Mouse (Mus musculus): Measurements from ENCODE around the gene Rps28. TPM values are rescaled to one million over a fixed set of nuclear protein-coding genes. Genes with fewer than 3 reads are reported as not detected.
"Not testable (repeated sequence)": the region's sequence is repeated elsewhere in the genome, so short reads cannot be mapped to it uniquely, and the experiment has no call there.

Rps28 gene
- polyA plus RNA-seq, 1 experiment from 2014 or later: 699 TPM

DNA sequence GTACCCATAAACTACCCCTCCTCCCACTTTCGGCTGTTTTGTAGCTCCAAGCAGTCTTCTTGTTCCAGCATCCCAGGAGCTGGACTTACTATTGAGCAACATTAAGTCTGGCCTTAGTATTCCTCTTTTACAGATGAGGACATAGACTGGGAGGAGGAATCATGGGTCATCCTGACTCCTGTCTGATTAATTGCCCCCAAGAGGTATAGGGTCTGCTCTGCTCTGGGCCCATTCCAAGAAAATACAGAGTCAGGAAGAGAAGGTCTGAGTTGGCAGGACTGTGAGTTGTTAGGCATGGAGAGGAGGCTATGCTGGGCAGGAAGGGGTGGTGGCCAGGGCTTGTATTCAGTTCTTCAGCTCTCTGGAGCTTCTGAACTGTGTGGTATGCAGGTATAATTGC is 19.8 kb upstream of the Rps28 start:
- DNase-seq (no peak), ATAC-seq (no peak)
- no peak overlapping the region for H3K27ac ChIP-seq (ENCODE audit: low read depth)
- no peak overlapping the region for H3K4me2 ChIP-seq (ENCODE audit: low read depth, low read length)
- peaks cover under 1% of the 10 kb centered on the region; the same call in 1 of the 2 replicates for H3K36me3 ChIP-seq (replicated peaks; ENCODE audit: insufficient read depth, low read length)
- H3K4me3 ChIP-seq (ENCODE audit: low read depth, low read length): no peak overlapping the region
- H3K4me1 ChIP-seq (ENCODE audit: insufficient read depth): peaks cover 11% of the 10 kb centered on the region
- no peak for TF ChIP-seq EP300 (IDR thresholded peaks at IDR 0.05; ENCODE audit: low read depth)
- no peak for TF ChIP-seq CTCF (IDR thresholded peaks at IDR 0.05; ENCODE audit: low read depth)
- no peaks in the 10 kb centered on the region for H3K27me3 ChIP-seq (ENCODE audit: insufficient read depth, low read length)
- no peak overlapping the region for H3K9ac ChIP-seq (replicated peaks)
- no peaks in the 10 kb centered on the region for H3K9me3 ChIP-seq (ENCODE audit: low read length)
- WGBS (ENCODE audit: insufficient replicate concordance): 53% methylated on average over 1 of the region's 1 CpGs

DNA sequence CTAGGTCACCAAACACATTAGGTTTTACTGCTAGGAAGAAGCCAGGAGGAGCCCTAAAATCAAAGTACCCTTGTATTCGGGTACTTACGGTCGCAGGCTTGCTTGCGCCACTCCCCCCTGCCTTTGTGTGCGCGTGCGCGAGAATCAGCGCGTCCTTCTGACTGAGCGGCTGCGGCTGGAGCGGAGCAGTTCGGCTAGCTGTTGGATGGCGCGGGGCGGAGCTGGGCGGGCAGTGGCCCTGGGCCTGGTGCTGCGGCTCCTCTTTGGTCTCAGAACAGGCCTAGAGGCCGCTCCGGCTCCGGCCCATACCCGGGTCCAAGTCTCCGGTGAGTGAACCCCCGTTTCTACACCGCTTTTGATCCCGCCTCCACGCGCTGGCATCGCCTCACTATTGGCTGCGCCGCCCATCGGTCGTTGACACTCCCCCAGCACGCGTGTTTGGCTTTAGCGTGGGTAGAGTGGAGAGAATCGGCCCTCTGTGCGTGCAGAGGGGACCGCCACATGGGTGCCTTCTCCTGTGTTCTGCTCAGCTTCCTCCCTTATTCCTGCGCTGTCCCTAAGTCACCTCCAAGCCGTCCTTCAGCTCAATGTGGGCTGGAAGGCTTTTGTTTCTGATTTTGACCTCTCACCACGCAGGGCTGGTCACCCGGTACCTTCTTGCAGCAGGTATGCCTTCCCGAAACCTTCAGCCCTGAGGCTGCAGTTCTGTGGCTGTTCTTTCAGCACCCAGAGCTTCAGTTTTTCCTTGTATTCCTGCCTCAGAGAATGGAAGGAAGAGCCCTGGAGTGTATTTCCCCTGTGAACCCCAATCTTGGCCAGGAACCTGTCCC is 18.8 kb upstream of the Rps28 start, which contains the start of gene Cd320:
Gene Cd320, plus strand, starts transcription at position 126 of the 830 bp plus-strand sequence.
- ATAC-seq (peak; percentile 93), DNase-seq (peak; percentile 91)
- Histone ChIP-seq H3K4me1 (ENCODE audit: insufficient read depth) (peaks cover 11% of the 10 kb centered on the region), H3K4me2 (ENCODE audit: low read depth, low read length) (peak within 1 kb of the TSS; percentile 97), H3K9me3 (ENCODE audit: low read length) (no peaks in the 10 kb centered on the region), H3K36me3 (replicated peaks; ENCODE audit: insufficient read depth, low read length) (peaks cover 7% of the 10 kb centered on the region; the same call in 1 of the 2 replicates), H3K4me3 (ENCODE audit: low read depth, low read length) (peak within 1 kb of the TSS; percentile 95), H3K27ac (ENCODE audit: low read depth) (peak within 1 kb of the TSS; percentile 73), H3K9ac (replicated peaks) (peak within 1 kb of the TSS; percentile 75), H3K27me3 (ENCODE audit: insufficient read depth, low read length) (no peaks in the 10 kb centered on the region)
- under 1% methylated on average over 44 of the region's 45 CpGs for WGBS (ENCODE audit: insufficient replicate concordance)
- TF ChIP-seq CTCF (IDR thresholded peaks at IDR 0.05; ENCODE audit: low read depth) (peak; percentile 41), EP300 (IDR thresholded peaks at IDR 0.05; ENCODE audit: low read depth) (no peak)

DNA sequence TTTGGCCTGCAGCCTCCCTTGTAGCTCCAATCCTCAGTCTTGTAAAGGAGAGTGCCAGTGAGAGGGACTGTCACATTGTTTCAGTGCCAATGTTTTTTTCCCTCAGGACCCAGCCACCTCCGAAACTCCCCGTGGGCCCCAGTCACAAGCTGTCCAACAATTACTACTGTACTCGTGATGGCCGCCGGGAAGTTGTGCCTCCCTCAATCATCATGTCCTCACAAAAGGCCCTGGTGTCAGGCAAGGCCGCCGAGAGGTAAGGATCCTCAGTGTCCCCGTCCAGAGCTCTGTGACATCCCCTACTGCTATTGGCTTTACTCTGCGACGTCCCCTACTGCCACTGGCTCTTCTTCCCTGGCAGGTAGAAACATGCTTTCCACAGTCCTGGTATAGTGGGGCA is 5.2 kb upstream of the Rps28 start:
- 90% methylated on average over 10 of the region's 10 CpGs for WGBS (ENCODE audit: insufficient replicate concordance)
- TF ChIP-seq CTCF (IDR thresholded peaks at IDR 0.05; ENCODE audit: low read depth): no peak
- no peak for TF ChIP-seq EP300 (IDR thresholded peaks at IDR 0.05; ENCODE audit: low read depth)
- Histone ChIP-seq H3K4me3 (ENCODE audit: low read depth, low read length) (no peak overlapping the region), H3K9ac (replicated peaks) (no peak overlapping the region), H3K9me3 (ENCODE audit: low read length) (no peaks in the 10 kb centered on the region), H3K27ac (ENCODE audit: low read depth) (peak overlapping the region; percentile 66), H3K27me3 (ENCODE audit: insufficient read depth, low read length) (no peaks in the 10 kb centered on the region), H3K4me1 (ENCODE audit: insufficient read depth) (peaks cover 19% of the 10 kb centered on the region), H3K36me3 (replicated peaks; ENCODE audit: insufficient read depth, low read length) (peaks cover 38% of the 10 kb centered on the region), H3K4me2 (ENCODE audit: low read depth, low read length) (no peak overlapping the region)
- DNase-seq: no peak
- ATAC-seq: no peak

DNA sequence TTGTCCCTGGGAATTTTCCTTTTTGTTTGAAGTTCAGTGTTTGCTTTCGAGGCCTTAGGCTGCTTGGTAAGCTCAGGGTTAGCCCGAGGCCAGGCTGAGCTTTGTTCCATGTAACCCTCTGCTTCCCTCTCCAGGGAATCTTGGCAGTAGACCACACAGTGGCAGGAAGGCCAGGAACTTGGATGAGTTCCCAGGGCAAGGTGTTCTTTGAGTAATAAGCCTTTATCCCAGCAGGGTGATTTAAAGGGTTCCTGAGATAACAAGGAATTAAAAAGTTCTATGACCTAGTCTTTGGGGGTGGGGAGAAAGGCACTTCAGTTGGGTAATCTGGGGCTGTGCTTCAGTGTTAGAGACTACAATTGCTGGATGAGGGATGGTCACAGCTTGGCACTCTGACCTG is 4.5 kb upstream of the Rps28 start:
- TF ChIP-seq CTCF (IDR thresholded peaks at IDR 0.05; ENCODE audit: low read depth) (no peak), EP300 (IDR thresholded peaks at IDR 0.05; ENCODE audit: low read depth) (0 out of 2 replicates have a peak, but pooled peaks have one; percentile 32)
- Histone ChIP-seq H3K4me1 (ENCODE audit: insufficient read depth) (peaks cover 20% of the 10 kb centered on the region), H3K27ac (ENCODE audit: low read depth) (peak overlapping the region; percentile 66), H3K4me2 (ENCODE audit: low read depth, low read length) (no peak overlapping the region), H3K4me3 (ENCODE audit: low read depth, low read length) (no peak overlapping the region), H3K36me3 (replicated peaks; ENCODE audit: insufficient read depth, low read length) (peaks cover 34% of the 10 kb centered on the region), H3K27me3 (ENCODE audit: insufficient read depth, low read length) (no peaks in the 10 kb centered on the region), H3K9ac (replicated peaks) (no peak overlapping the region), H3K9me3 (ENCODE audit: low read length) (no peaks in the 10 kb centered on the region)
- peak; percentile 64 for ATAC-seq
- WGBS (ENCODE audit: insufficient replicate concordance): 58% methylated on average over 2 of the region's 2 CpGs
- peak; percentile 66 for DNase-seq

DNA sequence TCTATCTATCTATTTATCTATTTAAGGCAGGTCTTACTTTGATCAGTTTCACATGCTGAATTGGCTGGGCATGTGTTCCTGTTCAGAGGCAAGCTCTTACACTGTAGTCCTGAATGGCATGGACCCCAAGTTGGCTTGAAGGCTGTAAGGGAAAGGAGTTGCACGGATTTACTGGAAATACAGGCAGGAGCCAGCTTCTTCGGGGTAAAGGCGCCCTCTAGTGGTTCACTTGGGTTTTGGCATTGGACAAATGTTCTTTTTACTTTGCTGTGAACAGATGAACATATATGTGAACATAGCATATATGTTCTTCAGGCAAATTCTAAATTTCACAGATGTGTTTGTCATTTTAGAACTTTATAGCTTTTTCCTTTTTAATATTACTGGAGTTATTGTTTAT is 2.5 kb upstream of the Rps28 start:
- H3K9me3 ChIP-seq (ENCODE audit: low read length): no peaks in the 10 kb centered on the region
- no peaks in the 10 kb centered on the region for H3K27me3 ChIP-seq (ENCODE audit: insufficient read depth, low read length)
- peaks cover 27% of the 10 kb centered on the region for H3K4me1 ChIP-seq (ENCODE audit: insufficient read depth)
- DNase-seq: peak; percentile 79
- whole genome bisulfite sequencing (ENCODE audit: insufficient replicate concordance): under 1% methylated on average over 3 of the region's 3 CpGs
- peaks cover 28% of the 10 kb centered on the region for H3K36me3 ChIP-seq (replicated peaks; ENCODE audit: insufficient read depth, low read length)
- no peak overlapping the region for H3K4me2 ChIP-seq (ENCODE audit: low read depth, low read length)
- H3K9ac ChIP-seq (replicated peaks): no peak overlapping the region
- no peak for ATAC-seq
- no peak overlapping the region for H3K27ac ChIP-seq (ENCODE audit: low read depth)
- no peak overlapping the region for H3K4me3 ChIP-seq (ENCODE audit: low read depth, low read length)
- TF ChIP-seq EP300 (IDR thresholded peaks at IDR 0.05; ENCODE audit: low read depth) (no peak), CTCF (IDR thresholded peaks at IDR 0.05; ENCODE audit: low read depth) (peak; percentile 94)

DNA sequence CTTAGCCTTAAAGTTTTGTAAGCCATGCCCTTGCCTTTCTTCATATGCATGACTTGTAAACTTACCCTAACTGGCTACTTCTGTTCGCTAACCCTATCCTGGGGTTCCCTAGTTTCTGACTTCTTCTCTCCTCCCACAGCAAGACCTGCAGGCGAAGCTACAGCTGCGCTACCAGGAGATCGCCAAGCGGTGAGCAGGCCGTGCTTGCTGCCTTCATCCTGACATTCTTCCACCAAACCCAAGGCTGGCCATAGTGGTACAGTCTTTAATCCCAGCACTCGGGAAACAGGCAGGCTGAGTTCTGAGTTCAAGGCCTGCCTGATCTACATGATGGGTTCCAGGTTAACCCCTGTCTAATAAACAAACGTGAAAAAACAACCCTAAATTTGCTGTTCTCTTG is 1.1 kb upstream of the Rps28 start:
- no peak for DNase-seq
- H3K4me1 ChIP-seq (ENCODE audit: insufficient read depth): peaks cover 27% of the 10 kb centered on the region
- TF ChIP-seq EP300 (IDR thresholded peaks at IDR 0.05; ENCODE audit: low read depth) (no peak), CTCF (IDR thresholded peaks at IDR 0.05; ENCODE audit: low read depth) (no peak)
- no peak for ATAC-seq
- no peaks in the 10 kb centered on the region for H3K9me3 ChIP-seq (ENCODE audit: low read length)
- H3K27ac ChIP-seq (ENCODE audit: low read depth): peak overlapping the region; percentile 7; the same call in 1 of the 2 replicates
- H3K9ac ChIP-seq (replicated peaks): peak overlapping the region; percentile 87
- H3K4me3 ChIP-seq (ENCODE audit: low read depth, low read length): peak overlapping the region; percentile 83
- WGBS (ENCODE audit: insufficient replicate concordance): 76% methylated on average over 8 of the region's 8 CpGs
- peaks cover 28% of the 10 kb centered on the region for H3K36me3 ChIP-seq (replicated peaks; ENCODE audit: insufficient read depth, low read length)
- H3K4me2 ChIP-seq (ENCODE audit: low read depth, low read length): peak overlapping the region; percentile 87
- no peaks in the 10 kb centered on the region for H3K27me3 ChIP-seq (ENCODE audit: insufficient read depth, low read length)

DNA sequence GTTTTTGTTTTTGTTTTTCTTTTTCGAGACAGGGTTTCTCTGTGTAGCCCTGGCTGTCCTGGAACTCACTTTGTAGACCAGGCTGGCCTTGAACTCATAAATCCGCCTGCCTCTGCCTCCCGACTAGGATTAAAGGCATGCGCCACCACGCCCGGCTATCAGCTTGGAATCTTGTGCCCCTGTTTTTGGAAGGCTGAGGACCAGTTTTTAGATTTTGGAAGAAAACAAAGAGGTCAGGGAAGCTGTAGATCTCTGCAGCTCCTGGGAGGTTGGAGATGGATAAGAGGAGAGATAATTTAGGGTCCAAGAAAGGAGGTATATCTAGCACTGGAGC is 602 bp upstream of the Rps28 start:
- Histone ChIP-seq H3K9ac (replicated peaks) (peak overlapping the region; percentile 87), H3K4me1 (ENCODE audit: insufficient read depth) (peaks cover 27% of the 10 kb centered on the region), H3K36me3 (replicated peaks; ENCODE audit: insufficient read depth, low read length) (peaks cover 28% of the 10 kb centered on the region), H3K4me2 (ENCODE audit: low read depth, low read length) (peak overlapping the region; percentile 87), H3K27ac (ENCODE audit: low read depth) (peak overlapping the region; percentile 88), H3K4me3 (ENCODE audit: low read depth, low read length) (peak overlapping the region; percentile 83)
- not testable (repeated sequence) for H3K27me3 ChIP-seq (ENCODE audit: insufficient read depth, low read length); H3K9me3 ChIP-seq (ENCODE audit: low read length); ATAC-seq; DNase-seq
- 8% methylated on average over 6 of the region's 6 CpGs for WGBS (ENCODE audit: insufficient replicate concordance)

DNA sequence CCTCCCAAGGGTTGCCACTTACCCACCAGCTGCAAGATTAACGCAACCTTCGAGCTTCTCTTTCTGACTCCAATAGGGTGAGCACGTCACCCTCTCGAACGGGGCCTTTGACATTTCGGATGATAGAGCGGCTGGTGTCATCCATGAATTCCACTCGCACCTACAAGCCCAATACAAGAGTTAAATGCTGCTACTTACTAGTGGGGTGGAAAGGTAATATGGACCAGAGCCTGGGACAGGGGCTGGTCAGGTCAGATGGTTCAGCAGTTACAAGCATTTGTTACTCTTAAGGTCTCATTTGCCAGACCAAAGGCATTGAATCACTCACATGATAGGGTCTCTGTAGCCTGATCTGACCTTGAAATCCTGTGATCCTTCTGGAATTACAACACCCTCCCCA is 1.2 kb downstream of the Rps28 start:
- WGBS (ENCODE audit: insufficient replicate concordance): 65% methylated on average over 8 of the region's 8 CpGs
- ATAC-seq; H3K9me3 ChIP-seq (ENCODE audit: low read length); DNase-seq; H3K27me3 ChIP-seq (ENCODE audit: insufficient read depth, low read length): not testable (repeated sequence)
- Histone ChIP-seq H3K27ac (ENCODE audit: low read depth) (peak overlapping the region; percentile 60; the same call in 1 of the 2 replicates), H3K4me1 (ENCODE audit: insufficient read depth) (peaks cover 26% of the 10 kb centered on the region), H3K4me2 (ENCODE audit: low read depth, low read length) (peak overlapping the region; percentile 87), H3K4me3 (ENCODE audit: low read depth, low read length) (peak overlapping the region; percentile 83), H3K9ac (replicated peaks) (peak overlapping the region; percentile 87), H3K36me3 (replicated peaks; ENCODE audit: insufficient read depth, low read length) (peaks cover 24% of the 10 kb centered on the region)

Data from liver, postnatal 0 days (tissue).